ENCODE assay signal across 7 mouse cellular contexts in genomic region chr2:152767618-152768271, GRCm38 (mm10). TPM values are rescaled to one million over a fixed set of nuclear protein-coding genes. Genes with fewer than 3 reads are reported as not detected.
DNase-seq lines count a peak whose midpoint lies in the region; ATAC-seq and TF ChIP-seq lines count a peak whose summit lies in the region.

No protein-coding gene starts in this region.

- no peaks in the 10 kb centered on the region for H3K27me3 ChIP-seq in forebrain, postnatal 0 days (ENCODE audit: insufficient read depth, low read length)
- no peaks in the 10 kb centered on the region for H3K27me3 ChIP-seq in kidney, embryonic 16.5 days (ENCODE audit: insufficient read depth, low read length)

- no peak overlapping the region for H3K9ac ChIP-seq in forebrain, postnatal 0 days
- H3K9ac ChIP-seq in kidney, embryonic 16.5 days (replicated peaks; ENCODE audit: low read length), result no peak overlapping the region

- 60% methylated on average over 12 of the region's 12 CpGs for WGBS in forebrain, postnatal 0 days
- 57% methylated on average over 12 of the region's 12 CpGs for WGBS in kidney, embryonic 16.5 days

- ATAC-seq in forebrain, postnatal 0 days, result no peak
- peak; percentile 28; the same call in 1 of the 2 replicates for ATAC-seq in kidney, embryonic 16.5 days (ENCODE audit: low FRiP score, low TSS enrichment)

- TF ChIP-seq CTCF in forebrain, postnatal 0 days (IDR thresholded peaks at IDR 0.05; ENCODE audit: low read depth), result peak; percentile 46

- H3K4me2 ChIP-seq in forebrain, postnatal 0 days (ENCODE audit: low read depth), result no peak overlapping the region
- no peak overlapping the region for H3K4me2 ChIP-seq in kidney, embryonic 16.5 days (replicated peaks; ENCODE audit: low read depth, low read length)

- H3K27ac ChIP-seq in forebrain, postnatal 0 days (ENCODE audit: low read depth, low read length), result no peak overlapping the region
- peak overlapping the region; percentile 65; the same call in 1 of the 2 replicates for H3K27ac ChIP-seq in kidney, embryonic 16.5 days (ENCODE audit: low read length)

- DNase-seq in ovary, postnatal 14 days (ENCODE audit: low spot score), result peak; percentile 36
- DNase-seq in ovary, postnatal 36 days (ENCODE audit: low spot score), result no peak
- peak; percentile 29 for DNase-seq in adrenal gland, adult 8-10 months
- no peak for DNase-seq in forebrain, postnatal 0 days
- peak; percentile 81 for DNase-seq in lung, postnatal 25 days (ENCODE audit: low spot score)
- peak; percentile 76 for DNase-seq in thymus, postnatal 25 days

- H3K36me3 ChIP-seq in forebrain, postnatal 0 days (ENCODE audit: insufficient read depth), result no peaks in the 10 kb centered on the region
- no peaks in the 10 kb centered on the region for H3K36me3 ChIP-seq in kidney, embryonic 16.5 days (ENCODE audit: insufficient read depth, low read length)

- no peaks in the 10 kb centered on the region for H3K4me1 ChIP-seq in forebrain, postnatal 0 days (ENCODE audit: insufficient read depth)
- peaks cover 35% of the 10 kb centered on the region for H3K4me1 ChIP-seq in kidney, embryonic 16.5 days (ENCODE audit: insufficient read depth, low read length)

- H3K9me3 ChIP-seq in forebrain, postnatal 0 days (ENCODE audit: low read length), result no peaks in the 10 kb centered on the region
- no peaks in the 10 kb centered on the region for H3K9me3 ChIP-seq in kidney, embryonic 16.5 days (ENCODE audit: low read length)

- no peak overlapping the region for H3K4me3 ChIP-seq in forebrain, postnatal 0 days (ENCODE audit: low read depth, low read length)
- H3K4me3 ChIP-seq in kidney, embryonic 16.5 days (ENCODE audit: low read length), result no peak overlapping the region

RNA-seq across cellular contexts. Expression of gene Cox4i2, which starts 13.8 kb away (rescaled TPM):
- total RNA-seq in adrenal gland, adult 8-10 months (2022), result 1 to 10 TPM; 1.3 to 4.4 (median 2.7) TPM
- total RNA-seq in forebrain, postnatal 0 days (2014; rRNA removed), result 4.3 TPM in 2 replicates
- 4.4 and 5.4 TPM in 2 replicates for polyA plus RNA-seq in forebrain, postnatal 0 days (2015; fragmentation: Nextera tagmentation; extraction: Ambion mirVana)
- 19.6 and 22.1 TPM in 2 replicates for polyA plus RNA-seq in kidney, embryonic 16.5 days (2015; fragmentation: Nextera tagmentation; extraction: Ambion mirVana)

RNA-seq across cellular contexts. Expression of gene Id1, which starts 31.7 kb away (rescaled TPM):
- 10 to 100 TPM; 38.9 to 74.3 (median 55.1) TPM for total RNA-seq in adrenal gland, adult 8-10 months (2022)
- total RNA-seq in forebrain, postnatal 0 days (2014; rRNA removed), result 58.8 and 70.5 TPM in 2 replicates
- 59.8 and 71.3 TPM in 2 replicates for polyA plus RNA-seq in forebrain, postnatal 0 days (2015; fragmentation: Nextera tagmentation; extraction: Ambion mirVana)
- polyA plus RNA-seq in kidney, embryonic 16.5 days (2015; fragmentation: Nextera tagmentation; extraction: Ambion mirVana), result 139 and 151 TPM in 2 replicates

Comparison
In these comparisons a context has a peak if more than half of its experiments do, and no peak if none do; other contexts are left out.
1. DNase-seq: peak in ovary, postnatal 14 days (single experiment), adrenal gland, adult 8-10 months (single experiment), lung, postnatal 25 days (single experiment) and thymus, postnatal 25 days (single experiment); none in ovary, postnatal 36 days (single experiment) and forebrain, postnatal 0 days (single experiment).